Mouse (Mus musculus) ES-Bruce4 (cell line): Measurements from ENCODE around the gene Efna4. TPM values are rescaled to one million over a fixed set of nuclear protein-coding genes. Genes with fewer than 3 reads are reported as not detected.

Experiments used
- H3K27ac ChIP-seq: 2 replicates; pipeline ENCODE4 v1.5.1; 2012; ENCODE audit warnings: low read length, inconsistent platforms; ENCODE audit not compliant: insufficient read depth
- H3K27me3 ChIP-seq: 2 replicates; pipeline ENCODE4 v1.6.1; 2012; ENCODE audit warnings: mild to moderate bottlenecking, low read length, inconsistent platforms; ENCODE audit not compliant: control insufficient read depth, poor library complexity, insufficient read depth, severe bottlenecking
- H3K36me3 ChIP-seq: 2 replicates; pipeline ENCODE4 v1.6.1; 2012; ENCODE audit warnings: inconsistent platforms, mild to moderate bottlenecking, low read length, moderate library complexity; ENCODE audit not compliant: control insufficient read depth, poor library complexity, insufficient read depth, severe bottlenecking
- H3K4me1 ChIP-seq: one replicate; pipeline ENCODE4 v1.8.1; 2011; ENCODE audit warnings: low read length; ENCODE audit not compliant: control insufficient read depth, insufficient read depth
- H3K4me3 ChIP-seq: 2 replicates; pipeline ENCODE4 v1.5.1; 2011; ENCODE audit warnings: low read depth, mild to moderate bottlenecking, low read length
- H3K9ac ChIP-seq: 2 replicates; pipeline ENCODE4 v1.6.1; 2012; ENCODE audit warnings: low read depth, mild to moderate bottlenecking, inconsistent platforms; ENCODE audit not compliant: poor library complexity, severe bottlenecking
- H3K9me3 ChIP-seq: replicated peaks from 2 replicates; pipeline ENCODE4 v1.6.1; 2012; ENCODE audit warnings: mild to moderate bottlenecking, low read length, inconsistent platforms; ENCODE audit not compliant: control insufficient read depth, poor library complexity, insufficient read depth, severe bottlenecking
- CTCF ChIP-seq: IDR thresholded peaks from one replicate; pipeline ENCODE4 v1.8.1; 2011; ENCODE audit warnings: low read depth, low read length
- EP300 ChIP-seq: IDR thresholded peaks from 2 replicates; pipeline ENCODE4 v1.6.1; 2011; ENCODE audit warnings: low read depth, low read length; ENCODE audit not compliant: insufficient read depth
- POLR2A ChIP-seq: IDR thresholded peaks from one replicate; pipeline ENCODE4 v1.8.1; 2011; ENCODE audit warnings: low read length; ENCODE audit not compliant: insufficient read depth
- polyA plus RNA-seq: library from polyadenylated mRNA; stranded (reverse); fragments of >200 nt; gene quantifications from 2 replicates; pipeline ENCODE4 v1.2.4, GENCODE M21; 2011; ENCODE audit warnings: low read depth; ENCODE audit not compliant: missing spikeins, insufficient read depth, insufficient read length

Efna4 gene
- polyA plus RNA-seq, 1 experiment: 14.6 TPM

GRCm38 (mm10) chr3:89318316-89318715 lies 19.5 kb downstream of the Efna4 start:
- TF ChIP-seq EP300 (no peak), POLR2A (no peak), CTCF (no peak)
- H3K9ac ChIP-seq: no peak overlapping the region
- H3K9me3 ChIP-seq: no peaks in the 10 kb centered on the region
- no peaks in the 10 kb centered on the region for H3K36me3 ChIP-seq
- H3K4me1 ChIP-seq: no peaks in the 10 kb centered on the region
- H3K27ac ChIP-seq: no peak overlapping the region
- H3K4me3 ChIP-seq: no peak overlapping the region
- H3K27me3 ChIP-seq: peaks cover 17% of the 10 kb centered on the region

GRCm38 (mm10) chr3:89317246-89317645 lies 20.6 kb downstream of the Efna4 start:
- no peaks in the 10 kb centered on the region for H3K36me3 ChIP-seq
- TF ChIP-seq CTCF (no peak), EP300 (no peak), POLR2A (no peak)
- H3K4me3 ChIP-seq: no peak overlapping the region
- peaks cover 17% of the 10 kb centered on the region for H3K27me3 ChIP-seq
- no peaks in the 10 kb centered on the region for H3K9me3 ChIP-seq
- no peak overlapping the region for H3K9ac ChIP-seq
- H3K4me1 ChIP-seq: no peaks in the 10 kb centered on the region
- H3K27ac ChIP-seq: no peak overlapping the region

GRCm38 (mm10) chr3:89316833-89317232 lies 21.0 kb downstream of the Efna4 start:
- no peak overlapping the region for H3K9ac ChIP-seq
- TF ChIP-seq EP300: no peak
- TF ChIP-seq CTCF: no peak
- no peak for TF ChIP-seq POLR2A
- no peaks in the 10 kb centered on the region for H3K9me3 ChIP-seq
- H3K27ac ChIP-seq: no peak overlapping the region
- H3K27me3 ChIP-seq: peaks cover 15% of the 10 kb centered on the region
- no peak overlapping the region for H3K4me3 ChIP-seq
- H3K36me3 ChIP-seq: no peaks in the 10 kb centered on the region
- H3K4me1 ChIP-seq: no peaks in the 10 kb centered on the region

- Histone ChIP-seq H3K4me1 (no peaks in the 10 kb centered on the region), H3K9ac (peak overlapping the region; percentile 53; the same call in 1 of the 2 replicates), H3K27me3 (peaks cover 10% of the 10 kb centered on the region), H3K9me3 (no peaks in the 10 kb centered on the region), H3K27ac (no peak overlapping the region), H3K36me3 (no peaks in the 10 kb centered on the region), H3K4me3 (peak overlapping the region; percentile 24)
- no peak for TF ChIP-seq CTCF
- TF ChIP-seq EP300: no peak
- no peak for TF ChIP-seq POLR2A
Observed at GRCm38 (mm10) chr3:89315930-89316831, 21.6 kb downstream of the Efna4 start.

- Histone ChIP-seq H3K9me3 (no peaks in the 10 kb centered on the region), H3K27ac (no peak overlapping the region), H3K36me3 (no peaks in the 10 kb centered on the region), H3K9ac (peak overlapping the region; percentile 53), H3K27me3 (peaks cover 7% of the 10 kb centered on the region), H3K4me1 (no peaks in the 10 kb centered on the region), H3K4me3 (peak overlapping the region; percentile 71)
- no peak for TF ChIP-seq POLR2A
- no peak for TF ChIP-seq CTCF
- TF ChIP-seq EP300: no peak
Observed at GRCm38 (mm10) chr3:89315195-89315929, 22.5 kb downstream of the Efna4 start.

GRCm38 (mm10) chr3:89314791-89315190 lies 23.0 kb downstream of the Efna4 start:
- no peaks in the 10 kb centered on the region for H3K9me3 ChIP-seq
- H3K4me3 ChIP-seq: peak overlapping the region; percentile 71
- no peaks in the 10 kb centered on the region for H3K4me1 ChIP-seq
- H3K27me3 ChIP-seq: peaks cover 4% of the 10 kb centered on the region
- peak overlapping the region; percentile 53; the same call in 1 of the 2 replicates for H3K9ac ChIP-seq
- H3K36me3 ChIP-seq: no peaks in the 10 kb centered on the region
- no peak for TF ChIP-seq POLR2A
- TF ChIP-seq CTCF: no peak
- no peak for TF ChIP-seq EP300
- H3K27ac ChIP-seq: no peak overlapping the region
